Mouse (Mus musculus) midbrain, postnatal 0 days (tissue): ENCODE measurements around the gene Hypk. TPM values are rescaled to one million over a fixed set of nuclear protein-coding genes. Genes with fewer than 3 reads are reported as not detected.

ENCODE experiments used
- ATAC-seq: fragments of 200-750 bp; cut with Nextera tagmentation; 2 replicates; pipeline ENCODE4 v1.8.0; 2017; ENCODE audit warnings: moderate number of reproducible peaks, mild to moderate bottlenecking, moderate TSS enrichment, moderate library complexity; ENCODE audit not compliant: low FRiP score
- DNase-seq: peaks from one replicate; pipeline ENCODE4 v3.0.0-alpha.2; 2015; ENCODE audit warnings: low spot score
- H3K27ac ChIP-seq: fragments of 300-500 bp; sonication (generic); 2 replicates; pipeline ENCODE4 v1.5.1; 2014; ENCODE audit warnings: low read depth, mild to moderate bottlenecking, low read length, mixed read lengths
- H3K27me3 ChIP-seq: fragments of 300-500 bp; sonication (generic); 2 replicates; pipeline ENCODE4 v1.6.1; 2014; ENCODE audit warnings: low read length, control low read depth, mixed read lengths; ENCODE audit not compliant: insufficient read depth
- H3K36me3 ChIP-seq: fragments of 300-500 bp; sonication (generic); 2 replicates; pipeline ENCODE4 v1.6.1; 2014; ENCODE audit warnings: low read length, control low read depth, mixed read lengths; ENCODE audit not compliant: insufficient read depth
- H3K4me1 ChIP-seq: fragments of 300-500 bp; sonication (generic); 2 replicates; pipeline ENCODE4 v1.6.1; 2014; ENCODE audit warnings: mild to moderate bottlenecking, control low read depth, antibody characterized with exemption, low read length, mixed read lengths; ENCODE audit not compliant: insufficient read depth
- H3K4me2 ChIP-seq: fragments of 300-500 bp; sonication (generic); 2 replicates; pipeline ENCODE4 v1.6.1; 2014; ENCODE audit warnings: low read depth, mild to moderate bottlenecking, low read length, mixed read lengths; ENCODE audit not compliant: poor library complexity, severe bottlenecking
- H3K4me3 ChIP-seq: fragments of 300-500 bp; sonication (generic); 2 replicates; pipeline ENCODE4 v1.5.1; 2014; ENCODE audit warnings: low read depth, mild to moderate bottlenecking, low read length, moderate library complexity
- H3K9ac ChIP-seq: fragments of 300-500 bp; sonication (generic); replicated peaks from 2 replicates; pipeline ENCODE4 v1.6.1; 2014; ENCODE audit warnings: mild to moderate bottlenecking, low read length, moderate library complexity, mixed read lengths; ENCODE audit not compliant: poor library complexity, severe bottlenecking
- H3K9me3 ChIP-seq: fragments of 300-500 bp; sonication (generic); 2 replicates; pipeline ENCODE4 v1.6.1; 2016; ENCODE audit warnings: low read length, control low read depth
- CTCF ChIP-seq: IDR thresholded peaks from 2 replicates; pipeline ENCODE4 v1.5.1; 2016; ENCODE audit warnings: antibody characterized with exemption, mild to moderate bottlenecking
- WGBS: fragments of 180-500 bp; shearing (Covaris S2); extraction: QIAGEN DNeasy Blood & Tissue Kit; methylation state at CpG from one replicate; pipeline ENCODE4 v1.1.7; 2014; 5-methylcytosine and 5-hydroxymethylcytosine counted together
- polyA plus RNA-seq: library from polyadenylated mRNA; unstranded; fragments of >200 nt; fragmentation: Nextera tagmentation; extraction: Ambion mirVana; gene quantifications from 2 replicates; pipeline ENCODE4 v1.2.1, GENCODE M21; 2015
- total RNA-seq: library from RNA; depleted of rRNA; stranded (reverse); fragments of >200 nt; gene quantifications from 2 replicates; pipeline ENCODE4 v1.2.3, GENCODE M21; 2014

Gene Hypk
- total and polyA plus RNA-seq, 2 experiments from 2014 or later: 12.3 to 115 TPM

- Histone ChIP-seq H3K4me2 (no peak overlapping the region), H3K4me1 (no peaks in the 10 kb centered on the region), H3K9me3 (no peaks in the 10 kb centered on the region), H3K9ac (no peak overlapping the region), H3K4me3 (no peak overlapping the region), H3K27ac (no peak overlapping the region), H3K36me3 (peaks cover 30% of the 10 kb centered on the region), H3K27me3 (no peaks in the 10 kb centered on the region)
- TF ChIP-seq CTCF: no peak
- ATAC-seq: no peak
- WGBS: 97% methylated on average over 2 of the region's 2 CpGs
- DNase-seq: no peak
Measured at GRCm38 (mm10) chr2:121425890-121426289, 27.2 kb upstream of the Hypk start.

- DNase-seq (peak; percentile 49), ATAC-seq (no peak)
Measured at GRCm38 (mm10) chr2:121434854-121435253, 18.2 kb upstream of the Hypk start.

GRCm38 (mm10) chr2:121439746-121440145 is 13.3 kb upstream of the Hypk start:
- H3K4me3 ChIP-seq: no peak overlapping the region
- H3K36me3 ChIP-seq: peaks cover 32% of the 10 kb centered on the region
- TF ChIP-seq CTCF: no peak
- H3K4me2 ChIP-seq: no peak overlapping the region
- 0 out of 2 replicates have a peak, but pooled peaks cover 4% of the 10 kb centered on the region for H3K4me1 ChIP-seq
- H3K9me3 ChIP-seq: no peaks in the 10 kb centered on the region
- no peak overlapping the region; the same call in 1 of the 2 replicates for H3K9ac ChIP-seq
- peaks cover 8% of the 10 kb centered on the region; the same call in 1 of the 2 replicates for H3K27me3 ChIP-seq
- ATAC-seq (no peak), DNase-seq (no peak)
- 86% methylated on average over 4 of the region's 4 CpGs for WGBS
- H3K27ac ChIP-seq: no peak overlapping the region

More at GRCm38 (mm10) chr2:121434854-121435253, 18.2 kb upstream of the Hypk start:
- H3K4me1 ChIP-seq: no peaks in the 10 kb centered on the region
- TF ChIP-seq CTCF: peak; percentile 65
- H3K4me2 ChIP-seq: no peak overlapping the region
- peaks cover 57% of the 10 kb centered on the region for H3K36me3 ChIP-seq
- H3K27ac ChIP-seq: no peak overlapping the region
- no peak overlapping the region for H3K9ac ChIP-seq
- no peaks in the 10 kb centered on the region for H3K27me3 ChIP-seq
- 100% methylated on average over 1 of the region's 1 CpGs for WGBS
- H3K4me3 ChIP-seq: no peak overlapping the region
- H3K9me3 ChIP-seq: no peaks in the 10 kb centered on the region

- Histone ChIP-seq H3K27me3 (peaks cover 8% of the 10 kb centered on the region; the same call in 1 of the 2 replicates), H3K27ac (no peak overlapping the region), H3K9ac (no peak overlapping the region), H3K9me3 (no peaks in the 10 kb centered on the region), H3K4me1 (0 out of 2 replicates have a peak, but pooled peaks cover 4% of the 10 kb centered on the region), H3K36me3 (peaks cover 24% of the 10 kb centered on the region), H3K4me3 (no peak overlapping the region), H3K4me2 (no peak overlapping the region)
- DNase-seq: no peak
- ATAC-seq: no peak
- 65% methylated on average over 5 of the region's 5 CpGs for WGBS
- TF ChIP-seq CTCF: no peak
Measured at GRCm38 (mm10) chr2:121440834-121441605, 12.1 kb upstream of the Hypk start.

- TF ChIP-seq CTCF: no peak
- 11% methylated on average over 11 of the region's 11 CpGs for WGBS
- no peak for ATAC-seq
Measured at GRCm38 (mm10) chr2:121441800-121442199, 11.3 kb upstream of the Hypk start.

More at GRCm38 (mm10) chr2:121441800-121442199, 11.3 kb upstream of the Hypk start:
- peak overlapping the region; percentile 47 for H3K4me2 ChIP-seq
- H3K27me3 ChIP-seq: peaks cover 8% of the 10 kb centered on the region; the same call in 1 of the 2 replicates
- H3K4me3 ChIP-seq: peak overlapping the region; percentile 19; the same call in 1 of the 2 replicates
- DNase-seq: no peak
- H3K4me1 ChIP-seq: 0 out of 2 replicates have a peak, but pooled peaks cover 4% of the 10 kb centered on the region
- no peaks in the 10 kb centered on the region for H3K9me3 ChIP-seq
- no peak overlapping the region for H3K9ac ChIP-seq
- peaks cover 21% of the 10 kb centered on the region for H3K36me3 ChIP-seq
- no peak overlapping the region for H3K27ac ChIP-seq
